Mouse (Mus musculus) T-helper 1 cell (primary cell): Measurements from ENCODE around the gene Speer4e.
"Not testable (repeated sequence)": the region's sequence is repeated elsewhere in the genome, so short reads cannot be mapped to it uniquely, and the experiment has no call there.

Source experiments
- in situ Hi-C: fragments of 300-600 bp; cut with MboI, MseI; formaldehyde crosslinking; loops from one replicate; pipeline ENCODE4 v1.15.1; 2025; ENCODE audit warnings: high pct_unique_total_duplicates

The Speer4e gene

GRCm38 (mm10) chr5:14938329-14938728, at the start of gene Speer4e:
Gene Speer4e, minus strand, starts transcription at chr5:14938429.
- in situ Hi-C loops: not testable (repeated sequence)

- in situ Hi-C loops: not testable (repeated sequence)
Measured at GRCm38 (mm10) chr5:14986649-14987387, 48.6 kb upstream of the Speer4e start.

- in situ Hi-C loops: loop anchor here (5.0 to 10.0 kb wide), 2 partner anchors 53 to 1756 kb away; partner anchors contain the start of gene Gm17019
Measured at GRCm38 (mm10) chr5:14978835-14979234, 40.6 kb upstream of the Speer4e start, which contains the start of gene Gm10354. Gene Gm10354, minus strand, starts transcription at chr5:14978935.

GRCm38 (mm10) chr5:14977368-14977767, 39.1 kb upstream of the Speer4e start:
- in situ Hi-C loops: loop anchor here (5.0 to 10.0 kb wide), 2 partner anchors 55 to 1757 kb away; partner anchors contain the start of gene Gm17019

- in situ Hi-C loops: loop anchor here (5.0 to 10.0 kb wide), 2 partner anchors 57 to 1760 kb away; partner anchors contain the start of gene Gm17019
Measured at GRCm38 (mm10) chr5:14975294-14975693, 37.1 kb upstream of the Speer4e start.

- in situ Hi-C loops: loop anchor here (5.0 to 10.0 kb wide), 2 partner anchors 499 to 1762 kb away; no protein-coding TSS in a partner anchor
Measured at GRCm38 (mm10) chr5:14972841-14973240, 34.6 kb upstream of the Speer4e start.

DNA sequence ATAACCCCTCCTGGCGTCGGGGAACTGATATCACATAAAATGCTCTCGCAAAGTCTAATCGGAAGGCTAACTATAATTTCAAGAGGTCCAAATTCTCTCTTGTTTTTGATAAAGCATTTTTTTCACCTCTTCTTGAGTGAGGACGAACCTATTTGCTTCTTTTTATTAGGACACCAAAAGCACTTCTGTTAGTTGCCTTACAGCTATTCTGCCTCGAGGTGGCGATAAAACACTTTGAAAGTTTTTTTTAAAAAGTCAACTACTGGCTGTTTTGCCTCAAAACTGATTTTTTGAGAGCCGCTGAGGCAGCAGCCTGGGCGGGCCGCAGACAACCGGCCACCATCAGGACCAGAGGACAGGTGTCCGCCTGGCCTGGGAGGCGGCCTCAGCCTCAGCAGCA, 25.6 kb upstream of the Speer4e start:
- in situ Hi-C loops: loop anchor here (5.0 kb wide), 2 partner anchors 37 to 678 kb away; no protein-coding TSS in a partner anchor

GRCm38 (mm10) chr5:14961502-14961901, 23.3 kb upstream of the Speer4e start:
- in situ Hi-C loops: loop anchor here (5.0 kb wide), 2 partner anchors 34 to 681 kb away; no protein-coding TSS in a partner anchor

DNA sequence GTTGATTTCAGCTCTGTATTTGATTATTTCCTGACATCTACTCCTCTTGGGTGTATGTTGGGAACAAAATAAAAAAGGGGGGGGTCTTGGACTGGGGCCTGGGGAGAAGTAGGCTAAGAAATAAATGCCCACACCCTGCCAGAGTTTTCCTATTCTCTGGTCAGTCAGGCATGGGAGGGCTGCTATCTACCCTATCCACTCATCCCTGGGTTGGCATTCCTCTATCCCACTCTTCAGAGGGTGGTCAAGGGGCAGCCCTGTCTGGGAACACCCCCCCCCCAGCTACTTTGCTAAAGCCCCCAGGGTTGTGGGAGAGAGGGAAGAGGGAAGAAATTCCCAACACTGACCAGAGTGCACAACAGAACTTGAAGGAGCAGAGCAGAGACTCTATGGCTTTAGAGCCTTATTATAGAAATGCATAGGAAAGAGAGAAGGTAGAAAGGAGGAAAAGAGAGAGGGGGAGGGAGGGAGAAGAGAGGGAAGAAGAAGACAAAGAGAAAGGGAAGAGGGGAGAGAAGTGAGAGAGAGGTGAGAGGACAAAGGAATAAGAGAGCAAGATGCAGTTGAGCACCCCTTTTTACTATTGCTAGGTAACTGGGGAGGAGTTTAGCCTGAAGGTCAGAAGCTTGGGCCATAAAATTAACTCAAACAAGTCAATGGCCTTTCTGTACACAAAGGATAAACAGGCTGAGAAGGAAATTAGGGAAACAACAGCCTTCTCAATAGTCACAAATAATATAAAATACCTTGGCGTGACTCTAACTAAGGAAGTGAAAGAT, 17.9 kb upstream of the Speer4e start:
- in situ Hi-C loops: loop anchor here (5.0 kb wide), 1 partner anchor 556 kb away; no protein-coding TSS in a partner anchor

DNA sequence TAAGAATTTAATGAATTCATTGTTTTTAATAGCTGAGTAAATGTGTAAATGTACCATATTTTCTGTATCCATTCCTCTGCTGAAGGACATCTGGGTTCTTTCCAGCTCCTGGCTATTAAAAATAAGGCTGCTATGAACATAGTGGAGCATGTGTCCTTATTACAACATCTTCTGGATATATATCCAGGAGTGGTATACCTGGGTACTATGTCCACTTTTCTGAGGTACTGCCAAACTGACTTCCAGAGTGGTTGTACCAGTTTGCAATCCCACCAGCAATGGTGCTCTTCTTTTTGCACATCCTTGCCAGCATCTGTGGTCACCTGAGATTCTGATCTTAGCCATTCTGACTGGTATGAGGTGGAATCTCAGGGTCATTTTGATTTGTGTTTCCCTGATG, 15.4 kb upstream of the Speer4e start:
- in situ Hi-C loops: loop anchor here (5.0 kb wide), 1 partner anchor 54 kb away; no protein-coding TSS in a partner anchor

DNA sequence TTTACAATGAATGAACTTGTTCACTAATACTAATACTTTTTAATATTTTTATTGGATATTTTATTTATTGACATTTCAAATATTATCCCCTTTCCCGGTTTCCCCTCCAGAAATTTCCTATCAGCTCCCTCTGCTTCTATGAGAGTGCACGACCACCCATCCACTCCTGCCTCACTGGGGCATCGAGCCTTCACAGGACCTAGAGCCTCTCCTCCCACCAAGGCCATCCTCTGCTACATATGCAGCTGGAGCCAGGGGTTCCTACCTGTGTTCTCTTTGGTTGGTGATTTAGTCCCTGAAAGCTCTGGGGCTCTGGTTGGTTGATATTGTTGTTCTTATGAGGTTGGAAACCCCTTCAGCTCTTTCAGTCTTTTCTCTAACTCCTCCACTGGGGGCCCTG, 14.5 kb upstream of the Speer4e start:
- in situ Hi-C loops: loop anchor here (5.0 kb wide), 1 partner anchor 55 kb away; no protein-coding TSS in a partner anchor

DNA sequence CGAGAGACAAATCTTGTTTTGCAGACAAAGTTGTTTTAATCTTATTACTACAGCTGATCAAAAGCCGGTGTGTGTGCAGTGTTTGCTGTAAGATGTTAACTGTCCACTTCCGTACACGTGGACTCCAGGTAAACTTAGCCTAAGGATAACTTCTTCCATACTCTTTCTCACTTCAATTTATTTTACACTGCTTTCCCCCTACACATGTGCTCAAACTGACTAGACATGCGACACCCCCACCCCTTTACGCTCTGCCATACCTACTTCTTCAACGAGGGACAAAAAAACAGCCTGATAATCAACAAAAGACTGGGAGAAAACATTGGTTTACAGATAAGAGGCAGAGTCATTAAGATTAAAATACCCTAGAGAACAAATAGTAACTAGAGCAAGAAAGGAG, 13.6 kb upstream of the Speer4e start:
- in situ Hi-C loops: loop anchor here (5.0 kb wide), 1 partner anchor 55 kb away; no protein-coding TSS in a partner anchor

- in situ Hi-C loops: not testable (repeated sequence)
Measured at GRCm38 (mm10) chr5:14947482-14948198, 9.4 kb upstream of the Speer4e start.

DNA sequence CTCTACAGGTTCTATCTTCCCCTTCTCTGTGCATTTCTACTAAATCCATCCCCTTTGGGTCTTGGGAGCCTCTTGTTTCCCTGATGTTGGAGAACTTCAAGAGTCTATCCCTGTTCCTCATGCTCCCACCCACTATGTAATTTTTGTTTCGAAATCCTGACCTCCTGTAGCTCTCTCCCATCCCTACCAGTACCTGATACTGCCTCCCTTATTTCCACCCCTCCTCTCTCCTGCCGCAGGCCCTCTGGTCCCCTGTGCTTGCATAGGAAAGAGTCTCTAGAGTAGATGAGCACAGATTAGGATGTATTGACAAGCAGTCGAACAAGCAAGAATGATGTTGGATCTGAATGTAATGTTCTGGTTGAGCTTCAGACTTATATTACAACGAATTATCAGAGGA, 7.3 kb upstream of the Speer4e start:
- in situ Hi-C loops: not testable (repeated sequence)

DNA sequence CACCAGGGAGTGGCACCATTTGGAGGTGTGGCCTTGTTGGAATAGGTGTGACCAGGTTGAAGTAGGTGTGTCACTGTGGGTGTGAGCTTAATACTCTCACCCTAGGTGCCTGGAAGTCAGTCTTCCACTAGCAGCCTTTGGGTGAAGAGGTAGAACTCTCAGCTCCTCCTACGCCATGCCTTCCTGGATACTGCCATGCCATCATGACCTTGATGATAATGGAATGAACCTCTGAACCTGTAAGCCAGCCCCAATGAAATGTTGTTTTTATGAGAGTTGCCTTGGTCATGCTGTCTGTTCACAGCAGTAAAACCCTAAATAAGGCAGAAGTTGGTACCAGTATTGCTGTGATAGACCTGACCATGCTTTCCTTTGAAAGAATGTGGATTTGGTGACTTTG, 2.8 kb upstream of the Speer4e start:
- in situ Hi-C loops: not testable (repeated sequence)

DNA sequence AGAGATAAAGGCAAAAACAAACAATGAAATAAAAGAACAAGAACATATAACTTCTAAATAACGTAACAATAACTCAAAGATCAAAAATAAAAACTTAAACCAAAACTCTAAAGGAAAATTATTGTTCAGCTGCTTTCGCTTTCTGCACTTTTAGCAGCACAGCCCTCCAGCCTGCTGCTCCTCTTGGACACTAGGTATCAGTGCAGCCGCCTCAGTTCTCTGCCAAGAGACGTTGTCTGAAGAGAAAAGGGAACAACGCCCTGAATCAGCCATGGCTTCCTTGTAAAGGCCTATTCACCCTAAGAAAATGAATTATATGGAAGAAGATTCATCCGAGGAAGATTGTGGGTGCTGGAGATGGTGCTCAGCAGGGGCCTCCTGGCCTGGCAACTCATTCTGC, 4.5 kb downstream of the Speer4e start:
- in situ Hi-C loops: loop anchor here (5.0 kb wide), 1 partner anchor 94 kb away; no protein-coding TSS in a partner anchor

- in situ Hi-C loops: loop anchor here (5.0 kb wide), 1 partner anchor 35 kb away; no protein-coding TSS in a partner anchor
Measured at GRCm38 (mm10) chr5:14927047-14927446, 11.2 kb downstream of the Speer4e start.

DNA sequence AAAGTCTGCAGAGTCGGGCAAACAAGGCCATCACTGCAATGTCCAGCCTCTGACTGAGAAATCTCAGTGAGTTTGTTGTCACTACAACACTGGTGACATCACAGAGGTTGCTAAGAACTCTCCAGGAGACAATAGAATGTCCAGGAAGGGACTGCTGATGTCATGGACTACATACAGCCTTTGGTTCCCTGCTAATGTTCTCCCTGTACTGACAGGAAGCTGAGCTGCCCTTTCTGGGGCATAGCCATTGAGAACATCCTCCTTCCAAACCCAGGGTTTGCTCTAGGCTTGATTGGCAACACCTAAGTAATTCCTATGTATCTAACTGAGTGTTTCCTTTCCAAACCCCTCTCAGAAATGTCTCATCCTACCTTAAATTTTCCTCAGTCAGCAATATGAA, 23.4 kb downstream of the Speer4e start, which contains the start of gene Gm9758:
Gene Gm9758 (minus strand): TSS at position 101 of the 400 bp plus-strand sequence.
- in situ Hi-C loops: not testable (repeated sequence)

GRCm38 (mm10) chr5:14914361-14914760, 23.9 kb downstream of the Speer4e start:
- in situ Hi-C loops: not testable (repeated sequence)

GRCm38 (mm10) chr5:14903539-14903938, 34.7 kb downstream of the Speer4e start:
- in situ Hi-C loops: loop anchor here (10.0 kb wide), 1 partner anchor 561 kb away; no protein-coding TSS in a partner anchor

GRCm38 (mm10) chr5:14892242-14892641, 46.0 kb downstream of the Speer4e start:
- in situ Hi-C loops: no loop called here
